Mouse (Mus musculus): ENCODE measurements around the gene C130073F10Rik. TPM values are rescaled to one million over a fixed set of nuclear protein-coding genes. Genes with fewer than 3 reads are reported as not detected.
"Not testable (repeated sequence)": the region's sequence is repeated elsewhere in the genome, so short reads cannot be mapped to it uniquely, and the experiment has no call there.

C130073F10Rik gene
- polyA plus RNA-seq (2015; fragmentation: Nextera tagmentation; extraction: Ambion mirVana): not detected in 2 replicates

- DNase-seq (ENCODE audit: low spot score) (peak; percentile 16), ATAC-seq (0 out of 2 replicates have a peak, but pooled peaks have one; percentile 21)
- Histone ChIP-seq H3K27ac (ENCODE audit: low read length) (no peak within 1 kb of the TSS), H3K4me3 (ENCODE audit: low read depth, low read length) (no peak within 1 kb of the TSS), H3K4me1 (ENCODE audit: insufficient read depth, low read depth, low read length) (no peaks in the 10 kb centered on the region), H3K27me3 (replicated peaks; ENCODE audit: insufficient read depth, low read length) (no peaks in the 10 kb centered on the region), H3K4me2 (replicated peaks; ENCODE audit: low read depth, low read length) (no peak within 1 kb of the TSS), H3K36me3 (ENCODE audit: insufficient read depth, low read length) (no peaks in the 10 kb centered on the region), H3K9me3 (ENCODE audit: low read length) (no peaks in the 10 kb centered on the region), H3K9ac (replicated peaks; ENCODE audit: low read depth) (no peak within 1 kb of the TSS)
- TF ChIP-seq CTCF (IDR thresholded peaks at IDR 0.05) (no peak), EP300 (IDR thresholded peaks at IDR 0.05) (no peak)
- 65% methylated on average over 7 of the region's 7 CpGs for WGBS
Observed at GRCm38 (mm10) chr4:101893656-101894420, at the start of gene C130073F10Rik. TSS of gene C130073F10Rik (minus strand) at chr4:101893789.

GRCm38 (mm10) chr4:101940107-101940506, 46.5 kb upstream of the C130073F10Rik start, which contains the start of gene Gm12794:
TSS of gene Gm12794 (plus strand) at chr4:101940407.
- not testable (repeated sequence) for H3K36me3 ChIP-seq (ENCODE audit: insufficient read depth, low read length); H3K4me2 ChIP-seq (replicated peaks; ENCODE audit: low read depth, low read length); H3K27ac ChIP-seq (ENCODE audit: low read length); H3K4me1 ChIP-seq (ENCODE audit: insufficient read depth, low read depth, low read length); H3K27me3 ChIP-seq (replicated peaks; ENCODE audit: insufficient read depth, low read length); H3K9ac ChIP-seq (replicated peaks; ENCODE audit: low read depth); H3K9me3 ChIP-seq (ENCODE audit: low read length); H3K4me3 ChIP-seq (ENCODE audit: low read depth, low read length); ATAC-seq; DNase-seq (ENCODE audit: low spot score)
- 50% methylated on average over 1 of the region's 2 CpGs for whole genome bisulfite sequencing

- not testable (repeated sequence) for H3K4me1 ChIP-seq (ENCODE audit: insufficient read depth, low read depth, low read length); H3K27me3 ChIP-seq (replicated peaks; ENCODE audit: insufficient read depth, low read length); ATAC-seq; H3K36me3 ChIP-seq (ENCODE audit: insufficient read depth, low read length); H3K9me3 ChIP-seq (ENCODE audit: low read length); H3K4me2 ChIP-seq (replicated peaks; ENCODE audit: low read depth, low read length); H3K27ac ChIP-seq (ENCODE audit: low read length); H3K4me3 ChIP-seq (ENCODE audit: low read depth, low read length); H3K9ac ChIP-seq (replicated peaks; ENCODE audit: low read depth); DNase-seq (ENCODE audit: low spot score)
- WGBS: 93% methylated on average over 1 of the region's 2 CpGs
Observed at GRCm38 (mm10) chr4:101908821-101909220, 15.2 kb upstream of the C130073F10Rik start, which contains the start of gene Gm12800. TSS of gene Gm12800 (plus strand) at chr4:101909121.

GRCm38 (mm10) chr4:101889377-101889776, 4.2 kb downstream of the C130073F10Rik start:
- no peak for DNase-seq (ENCODE audit: low spot score)
- no peak overlapping the region for H3K4me3 ChIP-seq (ENCODE audit: low read depth, low read length)
- H3K36me3 ChIP-seq (ENCODE audit: insufficient read depth, low read length): no peaks in the 10 kb centered on the region
- H3K9ac ChIP-seq (replicated peaks; ENCODE audit: low read depth): no peak overlapping the region
- no peaks in the 10 kb centered on the region for H3K4me1 ChIP-seq (ENCODE audit: insufficient read depth, low read depth, low read length)
- no peaks in the 10 kb centered on the region for H3K9me3 ChIP-seq (ENCODE audit: low read length)
- H3K4me2 ChIP-seq (replicated peaks; ENCODE audit: low read depth, low read length): no peak overlapping the region
- TF ChIP-seq EP300 (IDR thresholded peaks at IDR 0.05) (no peak), CTCF (IDR thresholded peaks at IDR 0.05) (no peak)
- H3K27me3 ChIP-seq (replicated peaks; ENCODE audit: insufficient read depth, low read length): no peaks in the 10 kb centered on the region
- no peak overlapping the region for H3K27ac ChIP-seq (ENCODE audit: low read length)
- ATAC-seq: no peak

- no peak for ATAC-seq
- Histone ChIP-seq H3K4me2 (replicated peaks; ENCODE audit: low read depth, low read length) (no peak overlapping the region), H3K27ac (ENCODE audit: low read length) (no peak overlapping the region), H3K9ac (replicated peaks; ENCODE audit: low read depth) (no peak overlapping the region), H3K9me3 (ENCODE audit: low read length) (no peaks in the 10 kb centered on the region), H3K36me3 (ENCODE audit: insufficient read depth, low read length) (no peaks in the 10 kb centered on the region), H3K4me3 (ENCODE audit: low read depth, low read length) (no peak overlapping the region), H3K27me3 (replicated peaks; ENCODE audit: insufficient read depth, low read length) (no peaks in the 10 kb centered on the region), H3K4me1 (ENCODE audit: insufficient read depth, low read depth, low read length) (no peaks in the 10 kb centered on the region)
- 20% methylated on average over 3 of the region's 3 CpGs for WGBS
- TF ChIP-seq EP300 (IDR thresholded peaks at IDR 0.05) (no peak), CTCF (IDR thresholded peaks at IDR 0.05) (no peak)
- no peak for DNase-seq (ENCODE audit: low spot score)
Observed at GRCm38 (mm10) chr4:101883641-101884040, 9.9 kb downstream of the C130073F10Rik start.

GRCm38 (mm10) chr4:101875687-101876086, 17.9 kb downstream of the C130073F10Rik start:
- H3K4me3 ChIP-seq (ENCODE audit: low read depth, low read length); H3K27ac ChIP-seq (ENCODE audit: low read length); H3K4me1 ChIP-seq (ENCODE audit: insufficient read depth, low read depth, low read length); ATAC-seq; H3K9ac ChIP-seq (replicated peaks; ENCODE audit: low read depth); H3K27me3 ChIP-seq (replicated peaks; ENCODE audit: insufficient read depth, low read length); H3K4me2 ChIP-seq (replicated peaks; ENCODE audit: low read depth, low read length); H3K36me3 ChIP-seq (ENCODE audit: insufficient read depth, low read length); DNase-seq (ENCODE audit: low spot score); H3K9me3 ChIP-seq (ENCODE audit: low read length): not testable (repeated sequence)
- WGBS: 87% methylated on average over 15 of the region's 15 CpGs

- H3K9me3 ChIP-seq (ENCODE audit: low read length); DNase-seq (ENCODE audit: low spot score); H3K27me3 ChIP-seq (replicated peaks; ENCODE audit: insufficient read depth, low read length); H3K9ac ChIP-seq (replicated peaks; ENCODE audit: low read depth); H3K4me2 ChIP-seq (replicated peaks; ENCODE audit: low read depth, low read length); H3K27ac ChIP-seq (ENCODE audit: low read length); H3K36me3 ChIP-seq (ENCODE audit: insufficient read depth, low read length); H3K4me3 ChIP-seq (ENCODE audit: low read depth, low read length); ATAC-seq; H3K4me1 ChIP-seq (ENCODE audit: insufficient read depth, low read depth, low read length): not testable (repeated sequence)
- 62% methylated on average over 2 of the region's 2 CpGs for WGBS
Observed at GRCm38 (mm10) chr4:101872031-101872430, 21.6 kb downstream of the C130073F10Rik start.

Measured in lung, postnatal 0 days (tissue).